Comparison of ENCODE assay signal across 8 mouse cellular contexts in genomic region chr1:58579179-58579578, GRCm38 (mm10). TPM values are rescaled to one million over a fixed set of nuclear protein-coding genes. Genes with fewer than 3 reads are reported as not detected.
DNase-seq lines count a peak whose midpoint lies in the region; ATAC-seq and TF ChIP-seq lines count a peak whose summit lies in the region.

No protein-coding gene starts in this region.

- H3K9me3 ChIP-seq in forebrain, embryonic 14.5 days (replicated peaks; ENCODE audit: control insufficient read depth, low read length): no peaks in the 10 kb centered on the region
- H3K9me3 ChIP-seq in forebrain, embryonic 12.5 days: 0 out of 2 replicates have a peak, but pooled peaks cover 2% of the 10 kb centered on the region
- no peaks in the 10 kb centered on the region for H3K9me3 ChIP-seq in midbrain, postnatal 0 days (ENCODE audit: low read length)
- no peaks in the 10 kb centered on the region for H3K9me3 ChIP-seq in midbrain, embryonic 16.5 days (replicated peaks; ENCODE audit: control insufficient read depth, low read length, poor library complexity, severe bottlenecking)
- no peaks in the 10 kb centered on the region; the same call in 1 of the 2 replicates for H3K9me3 ChIP-seq in embryonic facial prominence, embryonic 10.5 days

- no peaks in the 10 kb centered on the region for H3K36me3 ChIP-seq in forebrain, embryonic 14.5 days (ENCODE audit: control insufficient read depth, insufficient read depth, low read length)
- H3K36me3 ChIP-seq in forebrain, embryonic 12.5 days (replicated peaks): no peaks in the 10 kb centered on the region
- H3K36me3 ChIP-seq in midbrain, postnatal 0 days (ENCODE audit: insufficient read depth, low read length): no peaks in the 10 kb centered on the region
- H3K36me3 ChIP-seq in midbrain, embryonic 16.5 days (ENCODE audit: control insufficient read depth, insufficient read depth, low read length): no peaks in the 10 kb centered on the region
- no peaks in the 10 kb centered on the region for H3K36me3 ChIP-seq in embryonic facial prominence, embryonic 10.5 days (replicated peaks)

- peak; percentile 4 for DNase-seq in forebrain, embryonic 14.5 days (ENCODE audit: low spot score)
- DNase-seq in midbrain, postnatal 0 days (ENCODE audit: low spot score): peak; percentile 29
- peak; percentile 17 for DNase-seq in embryonic facial prominence, embryonic 10.5 days (ENCODE audit: low spot score)
- peak; percentile 28 for DNase-seq in retina, postnatal 1 day
- no peak for DNase-seq in layer of hippocampus, adult 18-20 months (ENCODE audit: low spot score in 2 of 2)
- no peak for DNase-seq in left cerebral cortex, adult 8-10 months (ENCODE audit: low spot score in 2 of 2)

- H3K4me1 ChIP-seq in forebrain, embryonic 14.5 days (ENCODE audit: control insufficient read depth, insufficient read depth, low read length): no peaks in the 10 kb centered on the region
- no peaks in the 10 kb centered on the region for H3K4me1 ChIP-seq in forebrain, embryonic 12.5 days
- no peaks in the 10 kb centered on the region for H3K4me1 ChIP-seq in midbrain, postnatal 0 days (ENCODE audit: insufficient read depth, low read length)
- H3K4me1 ChIP-seq in midbrain, embryonic 16.5 days (ENCODE audit: control insufficient read depth, insufficient read depth, low read length): no peaks in the 10 kb centered on the region; the same call in 1 of the 2 replicates
- no peaks in the 10 kb centered on the region for H3K4me1 ChIP-seq in embryonic facial prominence, embryonic 10.5 days

- H3K27ac ChIP-seq in forebrain, embryonic 14.5 days (ENCODE audit: low read depth, low read length): no peak overlapping the region
- no peak overlapping the region for H3K27ac ChIP-seq in forebrain, embryonic 12.5 days
- no peak overlapping the region for H3K27ac ChIP-seq in midbrain, postnatal 0 days (ENCODE audit: low read depth, low read length)
- H3K27ac ChIP-seq in midbrain, embryonic 16.5 days (ENCODE audit: low read length): no peak overlapping the region
- H3K27ac ChIP-seq in embryonic facial prominence, embryonic 10.5 days (replicated peaks): no peak overlapping the region

- WGBS in forebrain, embryonic 14.5 days: 91% methylated on average over 2 of the region's 2 CpGs
- WGBS in forebrain, embryonic 12.5 days: 86% methylated on average over 2 of the region's 2 CpGs
- WGBS in midbrain, postnatal 0 days: 91% methylated on average over 2 of the region's 2 CpGs
- WGBS in midbrain, embryonic 16.5 days: 92% methylated on average over 2 of the region's 2 CpGs
- WGBS in embryonic facial prominence, embryonic 10.5 days: 91% methylated on average over 2 of the region's 2 CpGs

- no peak overlapping the region for H3K4me2 ChIP-seq in forebrain, embryonic 14.5 days (ENCODE audit: low read length)
- no peak overlapping the region for H3K4me2 ChIP-seq in forebrain, embryonic 12.5 days
- H3K4me2 ChIP-seq in midbrain, postnatal 0 days (ENCODE audit: low read depth, low read length, poor library complexity, severe bottlenecking): no peak overlapping the region
- no peak overlapping the region for H3K4me2 ChIP-seq in midbrain, embryonic 16.5 days (ENCODE audit: low read length)

- ATAC-seq in forebrain, embryonic 14.5 days: no peak
- ATAC-seq in forebrain, embryonic 12.5 days (ENCODE audit: low FRiP score): no peak
- ATAC-seq in midbrain, postnatal 0 days (ENCODE audit: low FRiP score): no peak
- ATAC-seq in midbrain, embryonic 16.5 days: no peak

- TF ChIP-seq CTCF in midbrain, postnatal 0 days (IDR thresholded peaks at IDR 0.05): peak; percentile 68

- no peaks in the 10 kb centered on the region for H3K27me3 ChIP-seq in forebrain, embryonic 14.5 days (replicated peaks; ENCODE audit: control insufficient read depth, insufficient read depth, low read length)
- H3K27me3 ChIP-seq in forebrain, embryonic 12.5 days: no peaks in the 10 kb centered on the region
- no peaks in the 10 kb centered on the region for H3K27me3 ChIP-seq in midbrain, postnatal 0 days (ENCODE audit: insufficient read depth, low read length)
- no peaks in the 10 kb centered on the region for H3K27me3 ChIP-seq in midbrain, embryonic 16.5 days (ENCODE audit: control insufficient read depth, insufficient read depth, low read depth, low read length)
- no peaks in the 10 kb centered on the region for H3K27me3 ChIP-seq in embryonic facial prominence, embryonic 10.5 days (replicated peaks; ENCODE audit: low read depth, poor library complexity, severe bottlenecking)

- no peak overlapping the region for H3K9ac ChIP-seq in forebrain, embryonic 14.5 days (ENCODE audit: low read length)
- H3K9ac ChIP-seq in forebrain, embryonic 12.5 days: no peak overlapping the region
- no peak overlapping the region for H3K9ac ChIP-seq in midbrain, postnatal 0 days (replicated peaks; ENCODE audit: low read length, poor library complexity, severe bottlenecking)
- H3K9ac ChIP-seq in midbrain, embryonic 16.5 days (ENCODE audit: low read depth, low read length): no peak overlapping the region

- no peak overlapping the region for H3K4me3 ChIP-seq in forebrain, embryonic 14.5 days (ENCODE audit: low read depth, low read length)
- H3K4me3 ChIP-seq in forebrain, embryonic 12.5 days (replicated peaks): no peak overlapping the region
- H3K4me3 ChIP-seq in midbrain, postnatal 0 days (ENCODE audit: low read depth, low read length): no peak overlapping the region
- no peak overlapping the region for H3K4me3 ChIP-seq in midbrain, embryonic 16.5 days (ENCODE audit: low read depth, low read length)
- no peak overlapping the region for H3K4me3 ChIP-seq in embryonic facial prominence, embryonic 10.5 days

RNA-seq across cellular contexts. Expression of gene Fam126b, which starts 6.9 kb away (rescaled TPM):
- polyA plus RNA-seq in forebrain, embryonic 14.5 days (2014; fragmentation: Nextera tagmentation; extraction: Ambion mirVana): 10.5 and 14.4 TPM in 2 replicates
- polyA plus RNA-seq in forebrain, embryonic 12.5 days (2016; fragmentation: Nextera tagmentation; extraction: Ambion mirVana): 10.2 and 11.2 TPM in 2 replicates
- total RNA-seq in midbrain, postnatal 0 days (2014; rRNA removed): 18.1 and 23.6 TPM in 2 replicates
- 9.8 and 11.7 TPM in 2 replicates for polyA plus RNA-seq in midbrain, postnatal 0 days (2015; fragmentation: Nextera tagmentation; extraction: Ambion mirVana)
- polyA plus RNA-seq in midbrain, embryonic 16.5 days (2015; fragmentation: Nextera tagmentation; extraction: Ambion mirVana): 15.5 and 17.3 TPM in 2 replicates
- polyA plus RNA-seq in embryonic facial prominence, embryonic 10.5 days (2016; fragmentation: Nextera tagmentation; extraction: Ambion mirVana): 5.7 and 6.3 TPM in 2 replicates
- 100 to 1,000 TPM; 132 to 154 TPM for total RNA-seq in layer of hippocampus, adult 18-20 months (2021)
- 100 to 1,000 TPM; 110 to 151 (median 133) TPM for total RNA-seq in left cerebral cortex, adult 8-10 months (2022)

RNA-seq across cellular contexts. Expression of gene Ndufb3, which starts 7.0 kb away (rescaled TPM):
- 175 and 197 TPM in 2 replicates for polyA plus RNA-seq in forebrain, embryonic 14.5 days (2014; fragmentation: Nextera tagmentation; extraction: Ambion mirVana)
- 168 and 170 TPM in 2 replicates for polyA plus RNA-seq in forebrain, embryonic 12.5 days (2016; fragmentation: Nextera tagmentation; extraction: Ambion mirVana)
- total RNA-seq in midbrain, postnatal 0 days (2014; rRNA removed): 87.1 and 89.2 TPM in 2 replicates
- polyA plus RNA-seq in midbrain, postnatal 0 days (2015; fragmentation: Nextera tagmentation; extraction: Ambion mirVana): 204 and 212 TPM in 2 replicates
- 173 and 175 TPM in 2 replicates for polyA plus RNA-seq in midbrain, embryonic 16.5 days (2015; fragmentation: Nextera tagmentation; extraction: Ambion mirVana)
- polyA plus RNA-seq in embryonic facial prominence, embryonic 10.5 days (2016; fragmentation: Nextera tagmentation; extraction: Ambion mirVana): 135 and 140 TPM in 2 replicates
- 100 to 1,000 TPM; 117 to 121 TPM for total RNA-seq in layer of hippocampus, adult 18-20 months (2021)
- 100 to 1,000 TPM in 2 of 4 experiments, 10 to 100 TPM in 2; 86.4 to 123 (median 101) TPM for total RNA-seq in left cerebral cortex, adult 8-10 months (2022)

Comparison
In these comparisons a context has a peak if more than half of its experiments do, and no peak if none do; other contexts are left out.
1. DNase-seq: peak in forebrain, embryonic 14.5 days (single experiment), midbrain, postnatal 0 days (single experiment), embryonic facial prominence, embryonic 10.5 days (single experiment) and retina, postnatal 1 day (single experiment); none in layer of hippocampus, adult 18-20 months (0 of 2) and left cerebral cortex, adult 8-10 months (0 of 2).